Mouse (Mus musculus) spleen, embryonic (tissue): ENCODE results near the gene Tusc1.

Experiments
- CTCF ChIA-PET: fragments of 350-600 bp; sonication (Branson Sonifier 250); formaldehyde crosslinking; loops from one replicate; lab custom pipeline; 2022; lab: Charles Lee

Tusc1 gene

DNA sequence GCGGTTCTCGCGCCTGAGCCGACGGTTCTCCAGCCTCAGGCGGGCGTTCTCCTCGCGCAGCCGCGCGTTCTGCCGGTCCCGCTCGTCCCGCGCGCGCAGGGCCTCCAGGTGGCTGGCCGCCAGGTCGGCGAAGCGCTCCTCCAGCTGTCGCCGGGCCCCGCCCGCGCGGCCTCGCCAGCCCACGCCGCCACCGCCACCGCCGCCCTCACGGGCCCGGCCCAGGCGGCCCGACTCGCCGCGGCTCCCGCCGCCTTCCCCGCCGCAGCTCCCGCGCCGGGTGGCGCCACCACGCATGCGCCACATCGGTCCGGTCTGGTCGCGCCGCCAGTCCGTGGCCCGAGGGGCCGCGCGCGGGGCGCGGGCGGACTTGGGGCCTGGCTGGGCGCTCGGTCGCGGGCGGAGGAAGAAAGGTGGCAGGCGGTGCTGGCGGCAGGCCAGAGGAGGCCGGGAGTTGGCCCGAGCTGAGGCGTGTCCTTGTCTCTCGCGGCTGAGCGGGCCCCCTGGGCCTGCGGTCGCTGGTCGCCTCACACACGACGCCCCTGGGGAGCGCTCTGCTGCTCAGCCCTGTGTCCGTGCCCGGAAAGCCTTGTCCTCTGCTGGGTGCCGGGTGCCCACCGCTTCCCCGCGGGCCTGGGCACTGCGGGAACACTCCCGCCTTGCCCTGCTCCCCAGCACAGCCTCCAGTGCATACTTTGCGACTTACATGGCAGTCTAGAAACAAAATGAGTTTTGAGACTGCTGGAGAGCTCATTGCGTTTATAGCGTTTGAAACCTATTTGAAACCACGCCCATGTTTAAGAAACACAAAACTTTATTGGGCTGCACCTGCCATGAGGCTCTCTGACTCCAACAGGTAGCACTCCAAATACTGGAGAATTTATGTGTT is at the start of gene Tusc1:
Gene Tusc1, minus strand, starts transcription at position 394 of the 886 bp plus-strand sequence.
- CTCF ChIA-PET: no interaction called here

DNA sequence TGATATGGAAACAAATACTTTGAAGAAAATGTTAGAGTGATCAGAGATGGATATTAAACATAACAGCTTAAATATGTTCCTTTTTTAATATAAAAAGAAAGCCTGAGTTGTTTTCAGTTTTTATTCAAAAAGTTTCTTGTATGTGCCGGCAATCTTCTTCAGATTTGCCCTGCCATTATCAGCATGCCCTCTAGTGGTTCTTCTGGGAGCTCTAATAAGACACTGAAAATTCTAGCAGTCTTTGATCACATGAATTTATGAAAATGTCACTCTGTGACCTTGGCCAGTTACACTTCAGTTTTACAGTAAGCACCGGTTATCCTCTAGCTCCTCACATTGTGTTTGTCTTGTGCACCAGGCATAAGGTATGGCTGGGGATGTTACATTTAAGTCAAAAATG is 17.6 kb upstream of the Tusc1 start:
- CTCF ChIA-PET: no interaction called here

DNA sequence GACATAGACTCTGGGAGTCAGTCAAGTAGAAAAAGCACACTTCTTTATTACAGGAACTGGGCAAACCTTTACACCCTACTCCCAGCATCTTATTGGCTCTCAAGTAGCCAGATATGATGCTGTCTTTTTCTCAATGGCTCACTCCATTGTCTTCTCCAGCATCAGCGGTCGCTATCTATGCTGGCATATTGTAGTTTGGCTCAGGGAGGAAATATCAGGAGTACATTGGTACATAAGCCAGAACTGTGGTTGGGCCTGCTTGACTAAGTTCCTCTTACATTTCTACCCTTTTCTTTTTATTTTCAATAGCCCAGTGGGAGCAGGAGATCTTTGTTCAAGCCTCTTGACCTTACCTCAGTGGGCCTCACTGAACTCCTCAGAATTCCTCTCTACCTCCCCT is 9.0 kb upstream of the Tusc1 start:
- CTCF ChIA-PET: no interaction called here

DNA sequence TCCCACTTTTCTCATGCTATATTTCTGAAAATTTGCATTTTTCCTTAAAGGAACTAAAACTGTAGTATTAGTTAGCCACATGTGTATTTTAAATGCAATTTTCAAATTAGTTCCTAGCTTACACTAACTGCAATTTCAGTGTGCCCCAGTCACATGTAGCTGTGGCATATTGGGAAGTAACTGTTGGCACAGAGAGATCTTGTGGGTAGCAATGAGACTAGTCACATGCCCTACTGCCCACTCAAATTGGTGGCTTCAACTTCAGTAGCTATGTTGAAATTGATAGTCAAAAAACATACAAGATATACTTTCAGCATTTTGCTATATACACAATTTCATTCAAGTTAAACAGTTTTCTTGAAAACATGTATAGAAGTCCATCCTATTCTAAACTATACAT is 6.3 kb upstream of the Tusc1 start:
- CTCF ChIA-PET: no interaction called here

DNA sequence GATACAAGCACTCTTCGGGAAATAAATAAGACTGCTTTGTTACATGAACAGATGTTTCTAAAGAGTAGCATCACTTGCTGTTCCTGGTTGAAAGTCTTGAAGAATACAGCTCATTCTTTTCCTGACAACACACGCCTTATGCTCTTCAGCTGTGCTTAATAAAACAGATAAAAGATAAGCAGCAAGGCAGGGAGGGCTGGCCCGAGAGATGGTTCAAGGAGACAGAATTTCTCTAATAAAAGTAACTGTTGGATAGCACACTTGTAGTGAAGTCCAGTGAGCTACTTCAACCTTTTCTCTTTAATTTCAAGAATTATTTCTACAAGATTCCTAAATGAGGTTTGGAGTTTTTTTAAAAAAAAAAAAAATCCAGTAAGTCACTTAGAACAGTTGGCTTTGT is 2.7 kb upstream of the Tusc1 start:
- CTCF ChIA-PET: no interaction called here

DNA sequence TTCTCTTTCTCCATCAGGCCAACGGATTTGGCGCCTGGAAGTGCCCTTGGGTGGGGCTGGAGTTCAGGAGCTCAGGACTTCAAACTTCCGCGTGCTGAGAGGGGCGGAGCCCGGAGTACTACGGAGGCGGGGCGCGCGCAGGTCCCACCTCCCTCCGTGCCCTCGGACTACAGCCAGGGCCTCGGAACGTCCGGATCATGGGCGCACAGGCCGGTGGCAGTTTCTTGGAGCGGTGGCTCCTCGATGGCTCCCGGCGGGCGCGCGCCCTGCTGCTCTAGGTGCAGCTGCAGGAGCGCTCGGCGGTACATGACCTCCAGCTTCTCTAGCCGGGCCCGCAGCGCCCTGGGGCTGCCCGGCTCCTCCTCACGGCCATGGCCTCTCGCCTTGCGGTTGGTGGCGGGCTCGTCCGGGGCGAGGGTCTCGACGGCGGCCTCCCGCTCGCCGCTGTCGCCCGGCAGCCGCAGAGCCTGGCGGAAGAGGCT is 634 bp downstream of the Tusc1 start:
- CTCF ChIA-PET: no interaction called here

DNA sequence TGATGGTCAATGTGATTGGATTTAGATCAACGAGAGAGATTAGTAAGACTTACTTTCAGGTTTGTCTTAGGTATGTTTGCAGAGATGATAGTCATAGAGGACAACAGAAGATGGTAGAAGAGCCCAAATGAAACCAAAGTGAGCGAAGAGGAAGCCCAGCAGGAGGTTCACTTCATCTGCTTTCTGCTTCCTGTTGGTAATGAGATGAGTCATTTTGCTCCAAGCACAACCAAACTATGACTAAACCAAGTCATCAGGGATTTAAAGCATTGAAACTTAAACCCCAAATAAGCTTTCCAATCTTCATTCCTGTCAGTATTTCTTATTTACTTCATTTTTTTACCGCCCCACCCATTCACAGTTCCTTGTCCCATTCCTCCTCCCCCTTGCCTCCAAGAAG is 27.8 kb downstream of the Tusc1 start:
- CTCF ChIA-PET: interaction anchor here (0.6 kb wide), 1 partner anchor 51 kb away, joined by 3 read pairs; no protein-coding TSS in a partner anchor

DNA sequence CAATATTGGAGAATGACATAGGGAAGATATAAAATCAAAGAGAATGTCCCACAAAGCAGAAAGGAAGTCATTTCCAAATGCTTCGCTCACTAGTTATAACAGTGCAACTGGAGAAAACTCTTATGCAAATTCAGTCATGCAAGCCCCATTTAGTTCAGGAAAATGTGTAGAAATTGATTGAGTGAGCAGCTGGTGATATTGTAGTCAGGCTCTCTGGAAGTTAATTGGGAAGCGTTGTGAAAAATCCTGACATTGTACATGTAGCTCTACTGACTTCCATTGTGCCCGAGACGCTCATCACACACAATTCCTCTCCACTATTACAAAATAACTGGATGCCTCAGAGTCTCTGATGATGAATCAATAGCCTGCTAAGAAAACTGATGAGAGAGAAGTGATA is 49.2 kb downstream of the Tusc1 start:
- CTCF ChIA-PET: no interaction called here
